Mouse (Mus musculus) layer of hippocampus, adult 6 months (tissue): Measurements from ENCODE around the gene Commd1. TPM values are rescaled to one million over a fixed set of nuclear protein-coding genes. Genes with fewer than 3 reads are reported as not detected.

Experiments
- long read RNA-seq, 2 experiments: library from polyadenylated mRNA; unstranded; transcript quantifications; one replicate each; pipeline ENCODE4 v2.0.0; 2019 to 2020
- polyA plus RNA-seq: library from polyadenylated mRNA; unstranded; fragments of <200 nt; fragmentation: Nextera tagmentation; gene quantifications from 2 replicates; pipeline ENCODE4 v1.2.3, GENCODE M21; 2021

Gene Commd1
- 144 and 172 TPM in 2 replicates for polyA plus RNA-seq
- long read RNA-seq, experiment 1, full-length matches to known transcripts = 56 of 59 reads
- long read RNA-seq, experiment 1, partial matches to known transcripts = 0 of 59 reads
- long read RNA-seq, experiment 1, other reads (novel, unspliced or antisense) = 3 of 59 reads
- long read RNA-seq, experiment 2, full-length matches to known transcripts = 14 of 20 reads
- long read RNA-seq, experiment 2, partial matches to known transcripts = 0 of 20 reads
- long read RNA-seq, experiment 2, other reads (novel, unspliced or antisense) = 6 of 20 reads

GRCm38 (mm10) chr11:22981984-22982757 lies at the start of gene Commd1, which contains the start of gene Gm28048:
Gene Commd1, minus strand, starts transcription at chr11:22982382.
Gene Gm28048, minus strand, starts transcription at chr11:22982090.

GRCm38 (mm10) chr11:23007481-23008180 lies 25.4 kb upstream of the Commd1 start, which contains the start of gene Fam161a:
Gene Fam161a, plus strand, starts transcription at chr11:23007531.

GRCm38 (mm10) chr11:22990393-22991126 lies 8.4 kb upstream of the Commd1 start, which contains the start of gene Cct4:
Gene Cct4, plus strand, starts transcription at chr11:22990519.

GRCm38 (mm10) chr11:22971835-22972709 lies 10.1 kb downstream of the Commd1 start, which contains the start of gene Zrsr1:
Gene Zrsr1, plus strand, starts transcription at chr11:22972005.

GRCm38 (mm10) chr11:22860335-22861227 lies 121.6 kb downstream of the Commd1 start, which contains the start of gene B3gnt2:
Gene B3gnt2, minus strand, starts transcription at chr11:22860961.

Other genes starting within 250 kb of the Commd1 start
- gene B3gnt2, start 121.4 kb downstream of the Commd1 start, polyA plus RNA-seq = 11.9 and 14.5 TPM in 2 replicates
- gene Zrsr1, start 10.4 kb downstream of the Commd1 start, polyA plus RNA-seq = 4.7 and 5.7 TPM in 2 replicates
- 10.7 and 12.7 TPM in 2 replicates for gene Gm28048, start 292 bp downstream of the Commd1 start, polyA plus RNA-seq
- 206 and 210 TPM in 2 replicates for gene Cct4, start 8.1 kb upstream of the Commd1 start, polyA plus RNA-seq
- gene Fam161a, start 25.1 kb upstream of the Commd1 start, polyA plus RNA-seq = 4.0 and 6.5 TPM in 2 replicates